Mouse (Mus musculus): ENCODE results near the gene Serpina3k. TPM values are rescaled to one million over a fixed set of nuclear protein-coding genes. Genes with fewer than 3 reads are reported as not detected.
"Not testable (repeated sequence)": the region's sequence is repeated elsewhere in the genome, so short reads cannot be mapped to it uniquely, and the experiment has no call there.

Gene Serpina3k
- not detected in 2 replicates for polyA plus RNA-seq (2015; fragmentation: Nextera tagmentation; extraction: Ambion mirVana)

- not testable (repeated sequence) for ATAC-seq; H3K27me3 ChIP-seq; H3K9ac ChIP-seq; H3K36me3 ChIP-seq (ENCODE audit: poor library complexity, severe bottlenecking); H3K4me3 ChIP-seq; H3K4me1 ChIP-seq; H3K9me3 ChIP-seq (replicated peaks); H3K4me2 ChIP-seq; H3K27ac ChIP-seq
- 92% methylated on average over 3 of the region's 3 CpGs for WGBS
These were observed at the start of gene Serpina3k, which contains the start of gene Serpina3m for GRCm38 (mm10) chr12:104338226-104338625. Serpina3k (plus strand) TSS chr12:104338486. Serpina3m (plus strand) TSS chr12:104338486.

GRCm38 (mm10) chr12:104289872-104290271, 48.4 kb upstream of the Serpina3k start:
- 52% methylated on average over 4 of the region's 4 CpGs for WGBS
- H3K4me1 ChIP-seq = no peaks in the 10 kb centered on the region
- no peak overlapping the region for H3K27ac ChIP-seq
- H3K4me2 ChIP-seq = no peak overlapping the region
- no peaks in the 10 kb centered on the region for H3K36me3 ChIP-seq (ENCODE audit: poor library complexity, severe bottlenecking)
- no peak overlapping the region for H3K9ac ChIP-seq
- H3K9me3 ChIP-seq (replicated peaks) = no peaks in the 10 kb centered on the region
- no peak for ATAC-seq
- H3K4me3 ChIP-seq = no peak overlapping the region
- H3K27me3 ChIP-seq = no peaks in the 10 kb centered on the region

GRCm38 (mm10) chr12:104293963-104294362, 44.3 kb upstream of the Serpina3k start:
- WGBS = 93% methylated on average over 2 of the region's 2 CpGs
- no peak for ATAC-seq

GRCm38 (mm10) chr12:104298049-104298448, 40.2 kb upstream of the Serpina3k start:
- no peaks in the 10 kb centered on the region for H3K4me1 ChIP-seq
- no peaks in the 10 kb centered on the region for H3K36me3 ChIP-seq (ENCODE audit: poor library complexity, severe bottlenecking)
- WGBS = 90% methylated on average over 2 of the region's 2 CpGs
- H3K9me3 ChIP-seq (replicated peaks) = no peaks in the 10 kb centered on the region
- no peak overlapping the region for H3K27ac ChIP-seq
- no peaks in the 10 kb centered on the region for H3K27me3 ChIP-seq
- no peak overlapping the region for H3K4me2 ChIP-seq
- ATAC-seq = no peak
- H3K4me3 ChIP-seq = no peak overlapping the region
- H3K9ac ChIP-seq = no peak overlapping the region

More at GRCm38 (mm10) chr12:104293963-104294362, 44.3 kb upstream of the Serpina3k start:
- Histone ChIP-seq H3K36me3 (ENCODE audit: poor library complexity, severe bottlenecking) (no peaks in the 10 kb centered on the region), H3K9me3 (replicated peaks) (no peaks in the 10 kb centered on the region), H3K27ac (no peak overlapping the region), H3K9ac (no peak overlapping the region), H3K4me3 (no peak overlapping the region), H3K4me1 (no peaks in the 10 kb centered on the region), H3K27me3 (no peaks in the 10 kb centered on the region), H3K4me2 (no peak overlapping the region)

GRCm38 (mm10) chr12:104305991-104306390, 32.3 kb upstream of the Serpina3k start:
- H3K4me1 ChIP-seq = no peaks in the 10 kb centered on the region
- H3K27ac ChIP-seq = no peak overlapping the region
- no peaks in the 10 kb centered on the region for H3K27me3 ChIP-seq
- no peaks in the 10 kb centered on the region for H3K36me3 ChIP-seq (ENCODE audit: poor library complexity, severe bottlenecking)
- WGBS = 91% methylated on average over 4 of the region's 4 CpGs
- no peaks in the 10 kb centered on the region; the same call in 1 of the 2 replicates for H3K9me3 ChIP-seq (replicated peaks)
- no peak overlapping the region for H3K9ac ChIP-seq
- no peak overlapping the region for H3K4me2 ChIP-seq
- H3K4me3 ChIP-seq = no peak overlapping the region
- ATAC-seq = no peak

GRCm38 (mm10) chr12:104314253-104314652, 24.0 kb upstream of the Serpina3k start, which contains the start of gene Serpina3j:
Serpina3j (plus strand) TSS chr12:104314553.
- no peak for ATAC-seq
- WGBS = 90% methylated on average over 1 of the region's 1 CpGs
- H3K4me2 ChIP-seq = no peak within 1 kb of the TSS
- H3K4me3 ChIP-seq = no peak within 1 kb of the TSS
- no peaks in the 10 kb centered on the region for H3K36me3 ChIP-seq (ENCODE audit: poor library complexity, severe bottlenecking)
- no peaks in the 10 kb centered on the region for H3K27me3 ChIP-seq
- no peaks in the 10 kb centered on the region for H3K4me1 ChIP-seq
- no peak within 1 kb of the TSS for H3K27ac ChIP-seq
- H3K9ac ChIP-seq = no peak within 1 kb of the TSS
- peaks cover 6% of the 10 kb centered on the region for H3K9me3 ChIP-seq (replicated peaks)

- Histone ChIP-seq H3K9me3 (replicated peaks) (no peaks in the 10 kb centered on the region), H3K4me2 (no peak overlapping the region), H3K9ac (no peak overlapping the region), H3K27ac (no peak overlapping the region), H3K4me3 (no peak overlapping the region), H3K27me3 (no peaks in the 10 kb centered on the region), H3K36me3 (ENCODE audit: poor library complexity, severe bottlenecking) (no peaks in the 10 kb centered on the region), H3K4me1 (no peaks in the 10 kb centered on the region)
- WGBS = 96% methylated on average over 1 of the region's 1 CpGs
- no peak for ATAC-seq
These were observed 15.8 kb upstream of the Serpina3k start for GRCm38 (mm10) chr12:104322454-104322853.

GRCm38 (mm10) chr12:104331701-104332100, 6.6 kb upstream of the Serpina3k start:
- Histone ChIP-seq H3K4me2 (no peak overlapping the region), H3K27ac (no peak overlapping the region), H3K9ac (no peak overlapping the region), H3K4me3 (no peak overlapping the region), H3K36me3 (ENCODE audit: poor library complexity, severe bottlenecking) (no peaks in the 10 kb centered on the region), H3K27me3 (no peaks in the 10 kb centered on the region), H3K9me3 (replicated peaks) (no peaks in the 10 kb centered on the region), H3K4me1 (no peaks in the 10 kb centered on the region)
- 54% methylated on average over 1 of the region's 1 CpGs for WGBS
- no peak for ATAC-seq

- ATAC-seq; H3K4me3 ChIP-seq; H3K36me3 ChIP-seq (ENCODE audit: poor library complexity, severe bottlenecking); H3K9ac ChIP-seq; H3K27me3 ChIP-seq; H3K4me1 ChIP-seq; H3K4me2 ChIP-seq; H3K9me3 ChIP-seq (replicated peaks); H3K27ac ChIP-seq: not testable (repeated sequence)
These were observed 1.4 kb upstream of the Serpina3k start for GRCm38 (mm10) chr12:104336873-104337272.

- H3K4me2 ChIP-seq = no peak overlapping the region
- H3K27me3 ChIP-seq = no peaks in the 10 kb centered on the region
These were observed 419 bp downstream of the Serpina3k start for GRCm38 (mm10) chr12:104338705-104339104.

GRCm38 (mm10) chr12:104342489-104342888, 4.2 kb downstream of the Serpina3k start:
- not testable (repeated sequence) for H3K4me2 ChIP-seq; H3K9me3 ChIP-seq (replicated peaks); H3K27me3 ChIP-seq; H3K4me1 ChIP-seq; ATAC-seq; H3K27ac ChIP-seq; H3K4me3 ChIP-seq; H3K36me3 ChIP-seq (ENCODE audit: poor library complexity, severe bottlenecking); H3K9ac ChIP-seq

More at GRCm38 (mm10) chr12:104338705-104339104, 419 bp downstream of the Serpina3k start:
- Histone ChIP-seq H3K4me3 (no peak overlapping the region), H3K9me3 (replicated peaks) (no peaks in the 10 kb centered on the region), H3K9ac (no peak overlapping the region), H3K27ac (no peak overlapping the region), H3K36me3 (ENCODE audit: poor library complexity, severe bottlenecking) (no peaks in the 10 kb centered on the region), H3K4me1 (no peaks in the 10 kb centered on the region)
- WGBS = 86% methylated on average over 3 of the region's 3 CpGs
- ATAC-seq = no peak

GRCm38 (mm10) chr12:104345181-104345580, 6.9 kb downstream of the Serpina3k start:
- H3K27ac ChIP-seq = no peak overlapping the region
- no peaks in the 10 kb centered on the region for H3K9me3 ChIP-seq (replicated peaks)
- H3K4me2 ChIP-seq = no peak overlapping the region
- ATAC-seq = no peak
- no peak overlapping the region for H3K4me3 ChIP-seq
- H3K27me3 ChIP-seq = no peaks in the 10 kb centered on the region
- H3K36me3 ChIP-seq (ENCODE audit: poor library complexity, severe bottlenecking) = no peaks in the 10 kb centered on the region
- no peaks in the 10 kb centered on the region for H3K4me1 ChIP-seq
- WGBS = 88% methylated on average over 2 of the region's 2 CpGs
- no peak overlapping the region for H3K9ac ChIP-seq

- no peaks in the 10 kb centered on the region for H3K27me3 ChIP-seq
- no peak for ATAC-seq
- H3K4me1 ChIP-seq = no peaks in the 10 kb centered on the region
- no peaks in the 10 kb centered on the region for H3K36me3 ChIP-seq (ENCODE audit: poor library complexity, severe bottlenecking)
- H3K9me3 ChIP-seq (replicated peaks) = no peaks in the 10 kb centered on the region
- no peak overlapping the region for H3K4me3 ChIP-seq
- no peak overlapping the region for H3K4me2 ChIP-seq
- H3K9ac ChIP-seq = no peak overlapping the region
- H3K27ac ChIP-seq = no peak overlapping the region
These were observed 7.4 kb downstream of the Serpina3k start for GRCm38 (mm10) chr12:104345707-104346106.
